Mouse (Mus musculus) megakaryocyte progenitor cell, adult 5-6 weeks (primary cell): ENCODE measurements at regions not wholly inside any gene's neighbourhood (a gene's known extent, or its start where the extent isn't known, plus 50 kb on each side); places are given as distances from the start of the nearest gene placed in this dataset.

Experiments
- ATAC-seq: replicated peaks from 2 replicates; pipeline ENCODE4 v1.8.0; 2016; ENCODE audit warnings: mild to moderate bottlenecking, moderate TSS enrichment, inconsistent platforms; ENCODE audit not compliant: poor library complexity

DNA sequence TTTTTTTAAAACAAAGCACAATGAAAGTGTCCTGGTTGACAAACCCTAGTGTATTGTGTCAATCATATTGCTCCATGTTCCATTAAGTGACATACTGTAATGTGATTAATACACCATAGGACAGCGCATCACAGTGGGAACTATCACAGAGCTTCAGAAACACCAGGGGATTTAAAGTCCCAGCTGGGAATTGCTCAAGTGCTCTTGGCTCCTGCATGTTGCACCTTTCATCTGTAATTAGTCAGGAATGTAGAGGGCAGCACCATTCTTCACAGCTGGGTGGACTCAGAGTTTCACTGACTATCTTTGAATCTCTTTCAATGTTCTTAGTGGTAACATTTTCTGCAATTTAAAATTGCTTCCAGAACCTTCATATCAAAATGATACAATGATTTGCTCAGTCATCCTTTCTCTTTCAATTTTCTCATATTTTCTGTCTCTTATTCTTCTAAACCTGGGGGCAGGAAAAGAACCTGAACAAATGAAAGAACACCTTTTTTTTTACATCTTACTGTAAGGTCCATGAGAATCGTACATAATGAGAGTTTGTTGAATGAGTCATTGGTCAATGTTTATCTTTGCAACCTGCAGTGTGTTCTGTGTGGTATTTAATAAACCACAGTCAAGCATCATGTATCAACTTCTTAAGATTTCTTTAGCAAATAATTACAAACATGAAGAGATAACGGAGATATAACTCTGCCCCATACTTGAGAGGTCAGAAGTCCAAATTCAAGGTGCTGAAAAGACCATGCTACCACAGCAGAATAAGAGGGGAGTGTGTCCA lies 333.0 kb downstream of the Etaa1 start:
- ATAC-seq: no peak

DNA sequence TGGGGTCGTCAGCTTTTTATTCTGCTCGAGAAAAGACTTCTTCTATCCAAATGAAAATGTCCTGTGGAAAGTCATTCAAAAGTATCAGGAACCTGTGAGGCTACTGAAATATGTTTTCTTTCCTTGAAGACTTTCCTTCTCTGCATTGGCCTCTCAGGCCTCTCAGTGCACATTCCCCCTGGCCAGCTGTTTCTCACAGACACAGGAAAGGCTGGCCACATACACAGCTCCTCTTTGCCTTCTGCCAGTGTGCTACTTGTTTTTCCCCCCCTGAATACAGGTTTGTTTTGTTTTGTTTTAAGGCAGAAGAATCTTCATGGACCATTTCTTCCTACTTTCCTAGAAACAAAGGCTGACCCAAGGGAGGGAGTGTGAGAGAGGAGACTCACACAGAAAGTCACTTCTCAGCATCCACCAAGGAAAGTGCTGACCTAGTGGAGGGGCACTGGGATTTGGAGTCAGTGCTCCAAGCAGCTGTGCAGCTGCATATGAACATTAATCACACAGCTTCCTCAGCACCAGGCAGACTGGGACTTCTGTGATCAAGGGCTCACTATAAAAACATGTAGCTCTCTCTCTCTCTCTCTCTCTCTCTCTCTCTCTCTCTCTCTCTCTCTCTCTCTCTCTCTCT lies 324.0 kb downstream of the Etaa1 start:
- ATAC-seq: no peak

DNA sequence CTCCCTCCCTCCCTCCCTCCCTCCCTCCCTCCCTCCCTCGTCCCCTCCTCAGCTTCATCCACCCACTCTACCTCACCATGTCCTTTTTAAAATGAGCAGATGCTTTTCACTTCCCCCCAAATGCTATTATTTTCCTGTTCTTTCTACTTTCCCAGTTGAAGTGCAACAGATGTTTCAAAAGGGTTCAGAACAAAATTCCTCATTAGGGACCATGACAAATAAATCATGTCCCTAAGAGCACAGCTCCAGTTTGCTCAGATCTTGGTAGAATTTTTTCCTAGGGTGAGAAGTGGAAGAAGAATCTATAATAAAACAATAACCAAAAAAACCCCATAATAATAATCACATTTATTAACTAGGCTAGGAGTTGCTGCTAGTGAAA lies 323.5 kb downstream of the Etaa1 start:
- ATAC-seq: no peak

DNA sequence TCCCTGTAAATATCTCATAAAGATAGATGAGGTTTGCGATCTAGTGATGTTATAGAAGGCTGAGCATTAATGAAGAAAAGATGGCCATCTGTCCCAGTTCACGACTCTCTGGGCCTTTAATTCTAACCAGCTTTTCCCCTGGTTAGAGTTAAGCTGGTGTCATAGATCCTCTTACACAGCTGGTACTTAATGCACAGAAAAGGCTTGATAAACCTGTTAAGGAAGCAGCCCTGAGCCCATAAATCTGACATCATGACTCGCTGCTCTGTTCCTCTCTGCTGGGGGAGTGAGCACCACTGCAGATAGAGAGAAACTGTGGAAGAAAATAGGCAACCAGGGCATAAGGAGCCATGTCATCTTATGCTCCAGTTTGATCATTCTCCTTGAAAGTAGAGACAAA lies 316.5 kb downstream of the Etaa1 start:
- no peak for ATAC-seq

DNA sequence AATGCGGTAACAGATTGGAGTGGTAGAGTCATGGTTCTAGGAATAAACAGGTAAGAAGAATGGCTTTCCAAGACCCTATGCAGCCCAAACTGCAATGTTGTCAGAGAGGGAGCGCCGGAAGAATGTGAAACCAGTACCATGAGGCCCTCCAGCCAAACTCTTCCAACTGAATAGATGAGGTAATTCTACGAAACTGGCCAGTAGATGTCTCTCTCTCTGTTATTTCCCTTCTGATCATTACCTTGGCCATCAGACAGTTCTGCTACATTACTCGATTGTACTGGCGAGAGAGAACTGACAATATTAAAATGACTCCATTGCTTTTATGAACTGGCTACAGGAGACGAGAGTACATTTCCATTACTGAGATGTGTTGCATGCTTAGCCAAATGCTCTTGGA lies 313.8 kb downstream of the Etaa1 start:
- no peak for ATAC-seq

DNA sequence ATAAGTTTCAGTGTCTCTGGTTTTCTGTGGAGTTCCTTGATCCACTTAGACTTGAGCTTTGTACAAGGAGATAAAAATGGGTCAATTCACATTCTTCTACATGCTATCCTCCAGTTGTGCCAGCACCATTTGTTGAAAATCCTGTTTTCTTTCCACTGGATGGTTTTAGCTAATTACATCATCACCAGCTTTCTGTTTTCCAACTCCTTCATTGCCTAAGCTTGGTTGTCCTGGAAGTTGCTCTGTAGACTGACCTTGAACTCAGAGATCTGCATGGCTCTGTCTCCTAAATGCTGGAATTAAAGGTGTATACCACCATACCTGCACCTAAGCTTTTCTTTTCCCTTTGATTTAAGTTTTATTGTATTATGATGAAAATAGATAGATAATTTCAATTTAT lies 306.2 kb downstream of the Etaa1 start:
- ATAC-seq: no peak

DNA sequence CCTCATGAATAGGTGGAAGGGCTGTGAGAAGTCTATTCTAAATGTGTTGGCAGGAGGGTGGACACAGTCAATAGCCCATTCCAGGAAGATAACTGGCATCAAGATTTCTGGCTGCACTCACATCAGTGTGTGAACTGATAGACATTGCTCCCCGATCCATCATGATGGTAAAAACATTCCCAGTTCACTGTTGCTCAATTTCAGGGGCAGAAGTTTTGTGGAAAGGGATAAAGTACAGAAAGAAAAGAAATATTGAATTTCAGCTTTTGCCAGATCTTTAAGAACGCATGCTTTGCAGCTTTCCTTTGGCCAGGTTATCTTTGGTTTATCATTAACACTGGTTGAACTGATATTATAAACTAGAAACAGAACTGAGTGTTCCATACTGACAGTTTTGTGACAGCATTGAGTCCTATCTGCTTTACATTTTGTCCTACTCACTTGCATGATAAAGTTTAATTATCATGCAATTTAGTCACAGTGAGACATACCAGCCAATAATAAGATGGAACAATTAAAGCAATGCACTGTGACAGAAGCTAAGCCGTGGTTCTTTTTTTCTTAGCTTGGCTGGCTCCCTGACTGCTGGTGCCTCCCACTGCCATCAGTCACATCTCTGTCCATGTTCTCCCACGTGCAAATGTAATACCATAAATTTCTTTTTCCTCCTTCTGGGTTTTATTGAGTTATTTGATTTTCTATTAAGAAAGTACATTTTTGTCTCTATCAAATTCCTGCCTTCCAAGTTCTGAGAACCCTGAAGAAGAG lies 302.1 kb downstream of the Etaa1 start:
- ATAC-seq: no peak

DNA sequence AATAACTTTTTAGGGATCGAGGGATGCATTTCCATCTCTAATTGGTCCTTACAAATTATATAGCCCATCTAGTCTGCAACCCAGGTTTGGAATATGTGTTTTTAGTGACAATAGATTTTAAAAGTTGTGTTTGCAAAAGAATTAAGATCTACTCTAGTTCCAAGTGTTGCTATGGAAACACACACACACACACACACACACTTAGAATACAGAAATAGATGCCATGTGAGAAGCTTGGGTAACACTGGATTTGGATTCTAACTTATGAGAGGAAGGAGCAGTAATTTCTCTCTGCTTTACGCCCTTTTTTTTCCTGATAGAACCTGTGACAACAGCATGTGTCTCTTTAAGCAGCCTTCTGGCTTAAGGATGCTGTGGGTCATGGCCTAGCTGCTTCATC lies 297.8 kb downstream of the Etaa1 start:
- ATAC-seq: no peak

DNA sequence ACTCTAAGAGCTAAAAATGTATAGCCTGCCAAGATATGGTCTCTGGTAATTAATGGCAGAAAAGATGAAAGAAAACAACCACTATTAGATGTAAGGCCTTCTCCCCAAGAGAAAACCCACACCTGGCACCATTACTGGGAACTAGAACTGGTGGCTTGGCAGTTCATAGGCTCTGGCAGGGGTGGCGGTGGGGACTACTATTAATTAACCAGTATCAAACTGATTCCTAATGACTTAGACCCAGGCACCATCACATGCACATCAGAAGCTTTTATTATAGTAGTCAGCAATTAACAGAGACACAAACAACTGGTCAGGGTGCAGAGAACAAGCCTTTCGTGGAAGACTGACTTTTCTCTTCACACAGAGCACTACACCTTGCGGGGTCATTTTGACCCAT lies 296.0 kb downstream of the Etaa1 start:
- ATAC-seq: no peak

DNA sequence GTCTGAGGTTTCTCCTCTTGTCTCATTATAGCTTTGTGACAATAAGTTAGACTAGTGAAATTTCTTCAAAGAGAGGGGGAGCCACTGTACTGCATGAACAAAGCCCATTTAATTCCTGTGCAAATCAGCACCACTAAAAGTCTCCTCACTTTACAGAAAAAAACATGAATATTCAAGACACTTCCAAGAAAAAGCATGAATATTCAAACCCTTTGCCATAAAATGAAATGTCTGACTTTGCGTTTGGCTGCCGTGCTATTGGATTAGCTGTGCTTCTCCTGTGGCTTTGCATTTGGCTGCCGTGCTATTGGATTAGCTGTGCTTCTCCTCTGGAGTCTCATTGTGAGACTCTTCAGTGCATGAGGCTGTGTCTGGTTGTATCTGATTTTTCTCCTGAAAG lies 295.4 kb downstream of the Etaa1 start:
- ATAC-seq: no peak

DNA sequence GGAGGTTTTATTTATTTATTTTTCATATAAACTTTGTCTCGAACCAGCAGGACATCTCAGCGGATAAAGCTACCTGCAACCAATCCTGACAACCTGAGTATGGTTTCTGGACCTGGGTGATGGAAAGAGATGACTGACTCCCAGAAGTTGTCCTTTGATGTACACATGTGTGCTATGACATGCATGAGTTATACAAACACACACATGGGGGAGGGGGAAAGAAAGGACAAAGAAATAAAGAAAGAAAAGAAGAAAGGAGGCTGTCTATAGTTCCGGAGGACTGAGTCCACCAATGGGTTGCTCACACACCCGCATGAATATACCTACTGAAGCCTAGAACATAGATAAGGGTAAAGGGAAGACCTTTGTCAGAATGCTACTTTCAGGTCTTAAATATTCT lies 295.0 kb downstream of the Etaa1 start:
- no peak for ATAC-seq

DNA sequence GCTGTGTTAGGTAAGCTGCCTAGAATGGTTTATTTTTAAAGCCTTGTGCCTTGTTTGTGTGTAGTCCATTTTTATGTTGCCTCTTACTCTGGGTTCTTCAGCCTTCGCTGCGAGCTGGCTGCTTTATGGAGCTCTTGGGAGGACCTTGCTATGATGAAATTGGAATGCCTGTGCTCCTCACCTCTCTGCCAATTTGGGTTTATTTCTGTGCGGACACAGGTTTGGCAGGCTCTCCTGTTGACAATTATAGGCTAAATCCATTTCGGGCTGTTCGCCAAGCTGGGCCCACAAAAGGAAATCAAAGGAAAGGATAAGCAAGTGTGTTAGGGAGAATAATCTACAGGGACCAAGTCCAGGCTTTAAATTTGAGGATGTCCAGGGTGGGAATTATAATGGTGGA lies 289.8 kb downstream of the Etaa1 start:
- no peak for ATAC-seq

DNA sequence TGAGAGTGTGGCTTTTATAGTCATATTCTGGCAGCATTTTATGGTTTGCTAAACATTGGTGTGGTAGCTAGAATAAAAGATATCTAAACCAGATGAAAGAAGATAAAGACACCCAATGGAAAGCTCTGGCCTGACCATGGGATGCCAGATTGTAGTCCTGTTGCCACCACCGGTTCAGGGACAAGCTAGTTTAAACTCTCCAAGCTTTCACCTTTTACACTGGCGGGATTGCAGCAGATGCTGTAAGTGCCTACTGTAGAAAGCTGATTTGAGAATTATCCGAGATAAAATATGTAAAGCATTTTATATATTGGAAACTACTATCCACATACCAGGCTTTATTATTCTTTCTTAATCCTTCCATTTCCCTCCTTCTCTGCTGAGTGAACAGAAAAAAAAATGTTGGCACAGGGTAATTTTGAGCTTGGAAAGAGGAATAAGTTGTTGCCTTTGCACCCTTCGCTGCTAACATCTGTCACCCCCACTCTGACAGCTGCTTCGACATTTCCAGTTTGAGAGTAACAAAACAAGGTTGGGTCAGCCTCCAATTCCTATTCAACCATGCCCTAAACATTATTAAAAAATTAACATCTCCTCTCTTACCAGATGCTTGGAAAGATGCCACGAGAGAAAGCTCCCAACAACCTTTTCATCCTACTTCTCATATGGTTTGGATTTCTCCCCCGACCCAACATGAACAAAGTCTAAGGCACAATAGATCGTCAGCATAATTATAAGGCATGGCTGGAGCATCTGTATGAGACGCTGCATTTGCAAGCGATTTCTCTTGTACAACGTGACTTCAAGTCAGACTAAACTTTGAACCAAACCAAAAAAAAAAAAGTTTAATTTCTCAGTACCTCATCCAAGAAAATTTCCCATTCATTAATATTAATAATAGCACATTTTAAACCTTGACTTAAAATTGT lies 287.8 kb downstream of the Etaa1 start:
- no peak for ATAC-seq

DNA sequence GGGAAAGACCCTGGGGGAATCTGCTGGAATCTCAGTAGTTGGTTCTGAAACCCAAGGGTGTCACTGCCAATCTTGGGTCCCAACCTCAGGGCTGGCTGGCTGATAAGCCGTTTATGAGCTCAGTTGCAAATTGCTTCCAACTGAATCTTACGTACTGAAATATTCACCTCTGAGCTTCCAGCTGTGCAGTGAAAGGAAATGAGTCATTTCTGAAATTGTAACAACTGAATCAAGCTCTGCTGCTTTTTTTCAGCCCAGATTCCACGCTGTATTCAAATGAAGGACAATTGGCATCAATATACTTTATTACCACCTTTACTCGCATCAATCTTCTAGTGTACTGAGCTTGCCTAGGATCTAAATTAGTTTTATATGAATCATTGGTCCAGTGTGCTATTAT lies 272.7 kb downstream of the Etaa1 start:
- no peak for ATAC-seq

DNA sequence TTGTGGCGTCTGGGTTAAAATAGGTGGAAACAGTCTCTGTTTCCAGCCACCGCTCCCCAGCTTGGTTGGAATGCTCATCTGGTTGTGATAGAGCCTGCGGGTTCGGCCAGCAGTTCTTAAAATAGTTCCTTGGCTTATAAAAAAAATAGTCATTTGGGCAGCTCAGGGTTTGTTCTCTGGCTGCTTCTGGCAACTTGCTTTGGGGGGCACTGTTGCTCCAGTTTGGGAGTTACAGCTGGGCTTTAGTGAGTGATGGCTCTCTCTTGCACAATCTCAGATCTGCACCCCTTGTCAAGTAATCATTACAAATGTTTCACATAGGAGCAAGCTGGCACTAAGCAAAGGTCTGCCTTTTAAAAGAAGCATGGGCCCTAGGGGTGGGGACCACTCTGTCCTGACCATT lies 268.0 kb downstream of the Etaa1 start:
- no peak for ATAC-seq

DNA sequence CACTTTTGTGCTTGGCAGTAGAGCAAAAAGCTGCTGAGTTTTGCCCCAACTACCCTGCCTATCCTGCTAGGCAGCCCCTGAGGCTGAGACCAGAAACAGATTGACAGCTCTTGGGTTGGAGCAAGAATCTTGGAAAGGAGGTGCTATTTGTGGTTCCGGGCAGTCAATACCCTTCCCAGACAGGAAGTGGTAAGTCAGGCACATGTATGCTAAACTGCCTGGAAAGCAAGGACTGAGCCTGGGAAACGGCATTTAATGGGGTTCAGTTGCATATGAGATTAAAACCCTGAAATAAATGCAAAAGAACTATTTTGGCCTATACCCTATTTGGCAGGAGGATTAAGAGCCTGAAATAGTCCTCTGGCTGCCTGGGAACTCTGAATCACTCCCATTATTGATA lies 266.9 kb downstream of the Etaa1 start:
- ATAC-seq: no peak

DNA sequence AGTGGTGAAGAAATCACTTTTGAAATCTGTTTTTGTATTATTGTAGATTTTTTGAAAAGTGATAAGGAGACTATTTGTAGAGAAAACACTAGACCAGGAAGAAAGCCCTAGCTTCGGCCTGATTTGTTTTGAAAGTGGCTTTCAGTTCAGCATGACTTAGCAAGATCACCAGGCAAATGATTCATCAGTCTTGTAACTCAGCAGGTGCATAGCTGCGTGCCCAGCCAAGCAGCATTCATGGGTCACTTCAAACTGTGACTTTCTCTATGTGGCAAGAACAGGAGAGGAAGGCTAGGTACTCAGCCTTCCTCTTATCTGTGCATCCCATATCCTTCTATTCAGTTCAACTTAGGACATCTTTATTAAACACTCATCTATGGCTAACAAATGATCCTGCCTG lies 259.5 kb downstream of the Etaa1 start:
- ATAC-seq: no peak

DNA sequence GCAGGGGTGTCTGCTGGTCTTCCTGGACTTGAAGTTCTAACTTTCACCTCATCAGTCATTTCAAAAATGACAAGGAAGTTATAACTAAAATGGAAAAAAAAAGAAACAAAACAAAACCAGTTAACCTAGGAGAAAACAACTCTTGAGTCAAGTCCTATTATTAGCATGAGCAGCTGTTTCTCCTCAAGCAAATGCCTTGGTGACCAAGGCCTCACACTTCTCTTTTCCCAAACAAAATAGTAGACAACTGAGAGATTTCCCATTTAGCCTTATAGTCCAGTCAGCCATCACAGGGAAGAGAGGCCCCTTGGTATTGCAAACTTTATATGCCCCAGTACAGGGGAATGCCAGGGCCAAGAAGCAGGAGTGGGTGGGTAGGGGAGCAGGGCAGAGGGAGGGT lies 244.9 kb downstream of the Etaa1 start:
- no peak for ATAC-seq

DNA sequence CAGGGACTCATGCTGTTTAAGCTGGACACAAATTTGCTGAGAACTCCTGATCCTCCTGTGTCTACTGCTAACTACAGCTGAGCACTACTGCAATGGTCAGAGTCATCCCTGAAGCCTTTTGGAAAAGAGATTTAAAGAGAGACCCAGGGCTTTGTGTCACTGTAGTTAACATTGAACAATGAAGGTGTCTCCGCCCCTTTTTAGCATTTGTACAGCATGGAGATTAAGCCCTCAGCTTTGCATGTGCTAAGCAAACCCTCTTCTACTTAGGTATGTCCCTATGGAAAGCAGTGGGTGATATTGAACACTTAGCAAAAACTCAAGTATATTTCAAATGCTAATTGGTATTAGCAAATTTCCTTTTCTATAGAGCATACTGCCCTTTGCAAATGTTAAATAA lies 231.6 kb downstream of the Etaa1 start:
- ATAC-seq: no peak

DNA sequence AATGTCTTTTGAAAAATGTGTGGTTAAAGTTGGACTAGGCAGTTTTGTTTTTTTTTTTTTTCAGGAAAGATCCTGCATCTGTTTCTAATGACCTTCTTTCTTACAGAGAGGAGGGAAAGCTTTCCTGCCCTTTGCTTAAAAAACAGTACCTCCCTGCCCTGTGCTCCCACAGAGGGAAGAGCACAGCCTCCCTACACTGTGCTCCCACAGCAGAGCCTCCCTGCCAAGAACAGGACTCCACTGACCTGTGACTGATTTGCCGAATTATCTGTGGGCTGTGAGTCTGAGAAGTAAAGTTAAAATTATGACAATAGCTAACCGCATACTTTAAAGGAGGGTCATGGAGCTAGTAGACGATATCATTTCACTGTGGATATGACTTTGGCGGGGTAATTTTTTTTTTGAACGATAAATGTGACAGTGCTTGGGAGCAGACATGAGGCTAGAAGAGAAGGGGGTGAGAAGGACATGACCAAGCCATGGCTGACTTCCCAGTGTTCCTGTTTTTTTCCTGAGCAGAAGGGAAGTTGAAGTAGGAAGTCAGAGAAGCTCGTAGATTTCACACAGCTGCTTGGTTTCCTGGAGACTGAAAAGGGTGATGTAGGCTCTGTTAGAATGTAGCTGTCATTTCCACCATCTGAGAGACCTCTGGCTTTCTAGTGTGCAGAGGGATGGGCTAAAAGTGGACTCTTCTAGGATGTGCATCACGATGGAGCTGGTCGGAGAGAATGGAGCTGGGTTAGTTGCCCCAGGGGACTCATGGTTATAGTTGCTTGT lies 226.2 kb downstream of the Etaa1 start:
- ATAC-seq: no peak
